Mouse (Mus musculus): ENCODE data around the gene Fbxl3.

- no peak for TF ChIP-seq POLR2A (IDR thresholded peaks at IDR 0.05; ENCODE audit: insufficient read length, low read depth)
- no peak for TF ChIP-seq TCF3 (IDR thresholded peaks at IDR 0.05; ENCODE audit: insufficient read length, low read depth)
These were observed 15.8 kb upstream of the Fbxl3 start for GRCm38 (mm10) chr14:103114994-103115670.

All from myocyte (in vitro differentiated cells).